Mouse (Mus musculus) cerebellum, postnatal 10 days (tissue): ENCODE measurements at regions not wholly inside any gene's neighbourhood (a gene's known extent, or its start where the extent isn't known, plus 50 kb on each side); places are given as distances from the start of the nearest gene placed in this dataset.

ENCODE experiments used
- DNase-seq, 2 experiments: peaks; one replicate each; pipeline ENCODE4 v3.0.0; 2021; ENCODE audit warnings: mixed read lengths in 2 of 2

DNA sequence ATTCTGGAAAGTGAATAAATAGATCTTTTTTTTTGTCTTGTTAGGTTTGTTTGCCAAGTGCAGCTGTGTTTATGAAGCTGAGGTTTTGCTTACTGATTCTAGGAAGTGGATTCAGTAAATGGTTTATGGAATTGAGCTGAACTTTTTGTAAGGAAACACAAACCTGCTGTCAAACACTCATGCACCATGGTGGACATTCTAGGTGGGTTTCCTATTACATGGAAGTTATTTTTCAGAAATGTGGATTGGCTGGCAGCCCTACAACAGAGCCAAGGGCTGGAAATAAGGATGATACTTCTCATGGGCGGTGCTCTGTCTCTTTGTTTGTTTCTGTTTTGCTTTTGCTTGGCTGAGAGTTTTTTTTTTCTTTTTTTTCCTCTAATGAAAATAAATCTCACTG lies 508.5 kb upstream of the Kif2a start:
- DNase-seq: no peak

DNA sequence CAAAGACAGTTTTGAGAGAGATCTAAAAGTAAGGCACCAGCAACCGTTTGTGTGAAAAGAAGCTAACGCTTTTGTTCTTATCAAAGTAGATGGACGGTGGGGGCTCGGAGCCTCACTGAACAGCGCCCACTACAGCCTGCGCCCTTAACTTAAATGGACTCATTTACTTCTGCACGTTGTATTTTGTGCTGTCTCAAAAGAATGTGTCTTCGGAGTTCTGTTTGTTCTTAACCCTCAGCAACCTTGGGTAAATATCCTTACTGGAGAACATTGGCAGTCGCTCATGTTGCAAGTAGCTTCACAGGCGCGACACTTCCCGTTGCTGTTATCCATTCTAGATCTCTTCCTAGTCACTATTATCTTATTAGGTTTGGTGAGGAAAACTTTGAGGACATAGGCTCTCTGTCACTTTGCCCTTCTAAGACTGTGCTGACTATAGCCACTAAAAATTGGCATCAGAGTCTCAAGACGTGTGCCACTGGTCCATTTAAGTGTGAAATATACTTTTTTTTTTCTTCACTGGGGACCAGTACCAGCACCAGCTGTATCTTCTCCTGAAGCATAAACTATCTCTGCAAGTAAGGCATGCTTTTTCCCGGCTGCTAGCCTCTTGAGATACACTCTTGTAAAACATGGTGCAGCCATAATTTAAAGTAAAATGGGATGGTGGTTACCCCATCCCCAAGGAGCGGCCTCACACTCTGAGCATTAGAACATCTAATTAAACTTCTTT lies 507.0 kb upstream of the Kif2a start:
- DNase-seq: no peak

- DNase-seq: no peak
These were observed 501.0 kb upstream of the Kif2a start for GRCm38 (mm10) chr13:107522942-107523341.

DNA sequence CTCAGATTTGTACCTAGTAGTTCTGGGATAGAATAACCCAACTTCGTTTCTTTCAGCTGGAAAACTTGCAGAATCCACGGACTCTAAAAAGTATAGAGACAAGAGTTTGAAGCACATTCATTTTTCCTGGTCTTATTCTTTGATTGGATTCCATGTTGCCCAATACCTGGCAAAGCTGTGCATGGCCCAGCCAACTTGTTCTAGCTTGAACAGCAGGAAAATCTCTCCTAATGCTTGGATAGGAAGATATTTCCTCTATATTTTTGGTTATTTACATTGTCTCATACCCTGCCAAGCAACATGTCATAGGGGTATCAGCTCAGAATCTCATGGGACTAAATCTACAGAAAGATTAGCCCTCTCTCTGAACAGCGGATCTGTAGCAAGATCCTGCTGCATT lies 492.3 kb upstream of the Kif2a start:
- no peak for DNase-seq

DNA sequence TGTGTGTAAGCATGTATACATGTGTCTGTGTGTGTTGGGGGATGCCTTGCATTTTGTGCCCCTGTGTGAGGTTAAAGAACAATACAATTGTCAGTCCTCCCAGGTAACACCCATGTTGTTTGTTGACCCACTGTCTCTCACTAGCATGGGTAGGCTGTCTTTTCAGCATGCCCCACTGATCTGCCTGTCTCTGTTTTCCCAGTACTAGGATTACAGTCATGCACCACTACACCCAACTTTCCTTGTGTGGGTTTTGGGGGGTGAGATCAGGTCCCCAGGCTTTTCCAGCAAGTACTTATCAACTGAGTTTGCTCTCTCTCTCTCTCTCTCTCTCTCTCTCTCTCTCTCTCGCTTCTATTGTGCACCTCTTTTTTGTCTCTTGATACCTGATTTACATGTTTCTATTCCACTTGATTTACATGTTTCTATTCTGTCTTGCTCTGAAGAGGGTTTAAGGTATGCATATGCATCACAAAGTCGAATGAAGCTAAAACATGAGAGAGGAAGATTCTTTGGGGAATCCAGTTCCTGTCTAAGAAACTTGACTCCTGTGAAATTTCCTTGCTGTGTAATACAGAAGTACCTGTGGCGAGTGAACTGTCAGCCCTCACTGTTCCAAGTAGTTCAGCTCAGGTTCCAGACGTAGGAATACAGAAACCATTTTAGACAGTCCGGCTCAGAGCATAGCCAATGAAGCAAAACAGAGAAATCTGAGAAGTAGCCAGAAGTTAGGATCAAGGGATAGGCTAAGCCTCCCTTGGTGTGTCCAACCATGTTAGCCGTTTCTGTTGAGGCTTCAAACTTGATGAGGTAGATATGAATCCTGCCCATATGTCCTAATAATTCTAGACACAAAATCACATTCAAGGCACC lies 491.6 kb upstream of the Kif2a start:
- no peak for DNase-seq

- no peak for DNase-seq
These were observed 485.4 kb upstream of the Kif2a start for GRCm38 (mm10) chr13:107507336-107507735.

- DNase-seq: no peak
These were observed 484.9 kb upstream of the Kif2a start for GRCm38 (mm10) chr13:107506832-107507231.

DNA sequence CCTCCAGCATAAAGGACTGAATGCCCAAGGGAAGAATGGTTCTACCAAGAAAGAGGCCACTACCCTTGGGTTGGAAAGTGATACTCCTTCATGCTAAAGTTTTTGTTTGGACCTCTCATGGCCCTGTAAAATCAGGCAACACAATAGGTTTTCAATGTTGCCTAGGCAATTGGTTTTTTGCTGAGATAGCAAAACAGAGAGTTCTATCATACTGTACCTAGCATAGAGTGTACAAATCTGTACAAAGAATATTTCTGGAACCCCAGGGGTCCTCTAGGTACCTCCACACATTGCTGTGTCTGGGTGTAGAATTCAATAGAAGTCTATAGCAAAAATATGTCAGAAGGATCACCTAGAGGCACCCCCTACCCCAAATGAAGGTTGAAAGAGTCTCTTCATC lies 483.4 kb upstream of the Kif2a start:
- no peak for DNase-seq

DNA sequence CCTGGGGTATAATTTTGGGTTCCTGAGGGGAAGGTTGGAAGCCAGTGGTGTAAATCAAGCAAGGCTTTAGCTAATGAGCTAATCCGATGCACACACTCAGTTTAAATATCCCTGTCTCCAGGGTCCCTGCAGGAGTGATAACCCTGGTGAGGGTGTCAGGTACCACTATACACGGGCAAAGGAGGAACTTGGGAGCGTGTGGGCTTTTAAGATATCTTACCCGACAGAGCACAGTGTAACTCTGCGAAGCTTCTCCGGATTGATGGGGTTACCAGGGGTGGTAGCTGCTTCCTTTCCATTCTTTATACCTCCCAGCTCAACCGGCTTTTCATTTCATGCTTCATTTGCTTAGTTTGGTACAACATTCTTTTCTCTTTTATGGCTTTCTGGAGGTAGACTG lies 480.3 kb upstream of the Kif2a start:
- DNase-seq: no peak

- no peak for DNase-seq
These were observed 479.0 kb upstream of the Kif2a start for GRCm38 (mm10) chr13:107500776-107501489.

DNA sequence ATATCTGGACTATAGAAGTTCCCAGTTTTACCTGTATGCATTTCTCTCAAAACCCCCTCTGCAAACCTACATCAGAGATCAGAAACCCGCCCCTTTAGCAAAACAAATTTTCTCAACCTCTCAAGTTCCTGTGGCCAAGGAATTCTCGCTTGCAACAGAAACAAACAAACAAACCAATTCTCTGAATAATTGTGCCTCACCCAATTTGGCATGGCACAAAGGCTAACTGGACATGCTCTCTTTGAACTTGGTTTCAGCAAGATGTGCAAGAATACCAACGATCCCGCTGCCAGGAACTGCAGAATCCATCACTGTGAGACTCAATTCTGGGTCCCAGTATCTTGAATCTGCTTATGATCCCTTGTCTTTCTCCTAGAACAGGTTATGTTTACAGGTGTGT lies 477.4 kb upstream of the Kif2a start:
- no peak for DNase-seq

DNA sequence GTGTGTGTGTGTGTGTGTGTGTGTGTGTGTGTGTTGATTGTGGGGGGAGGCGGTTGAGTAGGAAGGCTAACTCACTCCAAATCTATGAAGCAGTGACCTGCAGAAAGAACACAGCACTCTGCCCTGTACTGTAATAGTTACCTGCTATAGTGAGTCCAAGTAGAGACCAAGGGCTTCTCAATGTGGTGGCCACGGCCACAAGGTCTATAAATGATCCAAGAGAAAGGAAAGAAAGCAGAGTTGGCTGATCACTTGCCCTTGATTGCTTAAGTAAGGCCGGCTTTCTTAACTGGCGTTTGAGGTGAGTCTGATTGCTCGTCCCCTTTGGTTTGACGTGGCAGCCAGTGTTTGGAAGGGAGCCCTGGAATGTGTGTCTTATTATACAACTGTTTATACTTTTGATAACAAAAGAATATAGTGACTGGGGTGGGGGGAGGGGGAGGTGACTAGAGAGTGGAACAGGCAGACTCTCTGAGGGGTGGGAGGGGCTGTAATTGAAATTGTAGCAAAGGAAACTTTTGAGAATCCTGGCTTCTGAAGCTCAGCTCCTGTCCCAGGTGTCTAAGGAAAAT lies 473.3 kb upstream of the Kif2a start:
- DNase-seq: no peak

DNA sequence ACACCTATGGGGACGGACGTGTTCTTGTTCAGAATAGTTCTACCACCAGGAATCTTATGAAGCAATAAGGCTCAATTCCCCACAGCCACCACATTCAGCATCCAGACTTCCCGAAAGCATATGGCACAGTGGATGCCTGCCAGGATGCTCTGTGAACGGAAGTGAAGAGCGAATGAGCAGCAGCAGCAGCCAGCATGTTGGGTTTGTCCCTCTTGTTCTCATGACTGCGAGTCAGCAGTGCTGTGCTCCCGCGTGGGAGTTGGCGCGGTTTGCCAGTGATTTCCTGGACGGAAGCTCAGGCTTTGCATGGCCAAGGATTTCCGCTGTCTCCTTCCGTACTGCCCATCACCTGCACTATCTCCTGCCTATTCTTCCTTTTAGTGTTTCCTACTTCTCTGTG lies 471.8 kb upstream of the Kif2a start:
- peak; percentile 88 to 93 for DNase-seq

- DNase-seq: no peak
These were observed 470.5 kb upstream of the Kif2a start for GRCm38 (mm10) chr13:107492448-107492847.

- no peak for DNase-seq
These were observed 469.5 kb upstream of the Kif2a start for GRCm38 (mm10) chr13:107491423-107491822.

DNA sequence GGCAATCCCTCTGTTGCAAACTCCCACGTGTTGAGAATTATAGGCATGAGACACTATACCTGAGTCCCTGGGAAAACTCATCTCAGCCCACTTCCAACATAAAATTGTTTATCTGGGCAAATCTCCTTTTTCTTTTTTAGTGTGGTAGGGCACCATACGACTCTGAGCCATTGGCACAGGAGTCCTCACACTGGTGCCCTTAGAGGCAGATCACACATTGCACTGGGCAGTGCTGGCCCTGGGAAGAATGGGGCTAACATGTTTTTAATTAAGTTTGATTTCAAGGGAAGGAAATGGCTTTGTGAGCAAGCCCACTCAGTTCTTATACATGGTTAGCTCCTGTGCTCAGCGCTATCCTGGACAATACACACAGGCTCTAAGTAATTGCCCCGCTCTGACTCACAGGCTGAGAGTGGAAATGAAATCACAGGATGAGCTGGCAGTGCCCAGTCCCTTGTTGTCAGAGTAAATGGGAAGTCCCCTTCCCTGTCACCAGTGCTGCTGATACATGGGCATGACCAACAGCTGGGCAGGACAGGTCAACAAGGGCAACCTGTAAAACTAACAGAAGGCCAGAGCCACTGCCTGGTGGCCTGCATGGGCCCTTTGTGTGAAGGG lies 463.6 kb upstream of the Kif2a start:
- DNase-seq: no peak

DNA sequence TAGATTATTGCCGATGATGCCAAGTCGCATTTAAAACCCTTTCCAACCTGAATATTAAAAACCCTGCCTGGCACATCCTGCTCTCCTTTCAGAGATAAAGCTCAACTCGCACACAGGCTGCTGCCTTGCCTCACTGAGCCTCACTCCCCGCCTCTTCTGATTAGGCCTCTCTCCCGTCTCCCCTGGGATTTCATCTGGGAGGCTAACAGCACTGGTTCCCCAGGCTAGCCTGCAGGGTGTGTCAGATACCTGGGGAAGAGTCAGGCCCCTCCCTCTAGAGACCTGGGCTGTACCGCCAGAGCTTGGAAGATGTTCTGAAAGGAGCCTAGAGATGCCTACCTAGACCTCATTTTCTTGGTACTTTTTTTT lies 462.7 kb upstream of the Kif2a start:
- DNase-seq: no peak

DNA sequence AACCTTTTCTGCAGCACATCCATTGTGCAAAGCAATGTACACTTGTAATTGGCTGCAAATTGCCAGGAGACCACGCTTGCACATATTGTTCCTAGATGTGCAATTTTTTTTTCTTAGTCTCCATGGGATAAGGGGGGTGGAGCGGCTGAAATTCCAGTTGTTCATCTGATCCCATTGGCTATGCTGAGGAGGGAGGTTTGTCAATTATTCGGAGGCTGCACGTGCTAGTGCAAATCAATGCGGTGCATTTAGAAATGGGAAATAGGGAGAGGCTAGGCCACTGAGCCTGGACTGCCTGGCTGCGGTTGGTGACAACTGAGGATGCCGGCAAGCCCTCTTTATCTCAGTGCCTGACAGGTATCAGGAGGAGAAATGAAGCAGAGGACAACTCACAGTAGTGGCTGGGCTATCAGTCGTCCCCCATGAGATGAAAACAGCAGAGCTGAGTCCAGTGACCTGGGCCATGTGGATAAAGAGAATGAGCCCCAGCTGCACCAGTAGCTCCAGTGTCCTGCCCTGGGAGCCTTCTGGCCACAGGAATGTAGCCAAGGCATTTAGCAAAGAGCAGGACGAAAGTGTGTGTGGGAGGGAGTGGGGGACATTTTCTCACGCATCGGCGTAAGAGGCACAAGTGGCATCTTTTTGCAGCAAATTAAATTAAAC lies 462.2 kb upstream of the Kif2a start:
- DNase-seq: peak; percentile 18 to 24

- DNase-seq: no peak
These were observed 453.2 kb upstream of the Kif2a start for GRCm38 (mm10) chr13:107475166-107475565.

DNA sequence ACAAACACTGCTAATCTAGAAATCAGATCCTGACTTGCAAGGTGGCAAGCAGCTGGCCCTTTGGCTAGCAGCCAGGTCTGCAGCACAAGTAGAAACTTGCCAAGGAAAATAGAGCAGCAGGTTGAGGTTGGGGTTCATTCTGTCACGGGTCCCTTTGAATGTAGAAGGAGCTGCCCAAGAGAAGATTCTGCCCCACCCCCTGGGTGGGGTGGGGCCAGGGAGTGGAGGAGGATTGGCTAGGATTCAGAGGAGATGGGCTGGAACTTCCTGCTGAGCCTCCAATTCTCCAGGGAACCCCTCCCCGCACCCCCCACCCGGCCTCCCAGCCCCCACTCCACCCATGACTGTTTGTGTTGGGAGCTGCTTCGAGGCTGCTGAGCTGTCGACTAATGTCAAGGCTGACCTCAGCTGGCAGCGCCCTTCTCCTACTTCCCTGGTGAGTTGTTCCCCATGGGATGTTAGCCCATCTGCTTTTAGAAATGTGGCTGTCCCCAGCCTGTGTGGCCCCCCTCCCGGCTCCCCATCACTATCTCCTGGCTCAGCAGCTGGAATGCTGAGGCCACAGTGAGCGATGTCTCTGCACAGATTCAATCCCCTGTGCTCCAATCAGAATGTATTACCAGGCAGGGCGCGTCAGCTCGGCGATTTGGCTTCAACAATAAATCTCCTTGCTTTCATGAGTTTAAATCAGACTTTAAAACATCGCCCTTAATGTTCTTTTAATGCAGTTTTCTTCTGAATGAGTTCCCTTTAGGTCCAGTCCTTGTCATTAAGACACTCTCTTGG lies 447.8 kb upstream of the Kif2a start:
- DNase-seq: peak; percentile 91

- no peak for DNase-seq
These were observed 440.9 kb upstream of the Kif2a start for GRCm38 (mm10) chr13:107462791-107463190.
